Mouse (Mus musculus): ENCODE results near the gene Smc4. TPM values are rescaled to one million over a fixed set of nuclear protein-coding genes. Genes with fewer than 3 reads are reported as not detected.

The Smc4 gene
- polyA plus RNA-seq, 1 experiment from 2014 or later: 180 TPM

MicroRNAs within 50 kb of the gene (microRNA counts, 519-probe panel; counts per million panel counts)
- 7,206 counts per million, percentile 93 among the panel's probes with 10 or more counts for microRNA mmu-miR-15b

Small RNAs within 50 kb of the gene (microRNA-seq; reads per million reads assigned to microRNA genes)
- 2,263 reads per million, percentile 88 among the genes with 10 or more reads in this experiment for gene Mir15b (ENCODE audit: borderline number of aligned reads)
- 497 reads per million, percentile 80 among the genes with 10 or more reads in this experiment for gene Mir16-2 (ENCODE audit: borderline number of aligned reads)

Other genes starting within 250 kb of the Smc4 start
- 6.7 and 8.9 TPM in 2 replicates for gene 1110032F04Rik, start 135.2 kb upstream of the Smc4 start, polyA plus RNA-seq (2014; fragmentation: Nextera tagmentation; extraction: Ambion mirVana)
- gene Ift80, start 168 bp upstream of the Smc4 start, polyA plus RNA-seq (2014; fragmentation: Nextera tagmentation; extraction: Ambion mirVana): 8.3 and 9.5 TPM in 2 replicates
- 104 and 110 TPM in 2 replicates for gene Trim59, start 40.0 kb downstream of the Smc4 start, polyA plus RNA-seq (2014; fragmentation: Nextera tagmentation; extraction: Ambion mirVana)
- 27.3 and 30.9 TPM in 2 replicates for gene Kpna4, start 122.4 kb downstream of the Smc4 start, polyA plus RNA-seq (2014; fragmentation: Nextera tagmentation; extraction: Ambion mirVana)
- not detected in 2 replicates for gene Arl14, start 217.7 kb downstream of the Smc4 start, polyA plus RNA-seq (2014; fragmentation: Nextera tagmentation; extraction: Ambion mirVana)

Measured in heart, embryonic 11.5 days (tissue).